Mouse (Mus musculus): Measurements from ENCODE around the gene Npnt.
A peak's percentile ranks its signal among the peaks of the same experiment; 100 is the strongest.

Npnt gene

DNA sequence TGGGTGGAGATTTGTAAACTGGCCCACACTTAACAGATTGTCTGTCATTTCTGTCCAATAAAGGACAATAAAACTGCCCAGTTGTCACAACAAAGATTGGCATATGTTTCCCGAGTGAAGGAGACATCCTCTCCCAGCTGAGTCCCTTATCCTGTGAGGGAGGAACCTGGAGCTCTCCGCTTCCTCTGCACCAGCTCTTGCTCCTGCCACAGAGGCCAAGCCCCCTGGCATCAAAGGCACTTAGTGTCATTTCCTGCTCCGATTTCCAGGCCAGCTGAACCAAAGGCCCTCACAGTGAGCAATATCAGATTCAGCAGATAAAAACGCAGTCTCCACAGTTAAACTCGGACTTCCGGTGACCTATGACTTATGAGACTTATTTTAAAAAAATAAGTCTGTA, 93.4 kb downstream of the Npnt start:
- DNase-seq (ENCODE audit: low read depth, low spot score): no peak

DNA sequence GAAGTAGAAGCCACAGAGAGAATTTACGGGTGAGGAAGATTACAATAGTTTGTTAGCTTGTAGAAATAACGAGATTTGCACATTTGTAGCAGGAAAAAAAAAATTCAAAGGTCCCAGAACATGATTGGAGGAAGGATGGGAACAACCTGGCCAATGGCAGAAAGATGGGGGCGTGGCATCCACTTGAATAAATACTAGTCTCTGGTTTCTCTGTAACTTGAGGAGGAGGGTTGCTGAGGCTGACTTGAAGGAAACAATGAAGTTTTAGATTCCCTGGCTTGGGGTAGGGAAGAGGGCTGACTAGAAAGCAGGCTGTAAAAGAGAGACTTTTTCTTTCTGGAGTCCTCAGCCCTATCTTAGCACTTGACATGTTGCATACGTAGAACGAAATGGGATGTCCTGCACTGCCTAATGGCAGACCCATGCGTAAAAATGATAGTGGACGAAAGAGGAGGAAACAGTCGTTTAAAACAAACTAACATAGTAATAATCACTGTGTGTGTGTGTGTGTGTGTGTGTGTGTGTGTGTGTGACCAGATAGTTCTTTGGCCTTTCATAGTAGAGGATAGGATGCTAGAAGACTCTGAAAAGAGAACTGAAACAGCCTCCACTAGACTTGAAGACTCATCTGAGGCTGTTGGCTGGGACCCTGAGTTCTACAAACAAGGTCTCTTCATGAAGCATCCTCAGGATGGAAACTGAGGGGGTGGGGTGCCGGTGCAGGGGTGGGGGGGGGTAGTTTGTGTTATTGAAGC, 94.5 kb downstream of the Npnt start:
- peak; percentile 29 for DNase-seq (ENCODE audit: low read depth, low spot score)

DNA sequence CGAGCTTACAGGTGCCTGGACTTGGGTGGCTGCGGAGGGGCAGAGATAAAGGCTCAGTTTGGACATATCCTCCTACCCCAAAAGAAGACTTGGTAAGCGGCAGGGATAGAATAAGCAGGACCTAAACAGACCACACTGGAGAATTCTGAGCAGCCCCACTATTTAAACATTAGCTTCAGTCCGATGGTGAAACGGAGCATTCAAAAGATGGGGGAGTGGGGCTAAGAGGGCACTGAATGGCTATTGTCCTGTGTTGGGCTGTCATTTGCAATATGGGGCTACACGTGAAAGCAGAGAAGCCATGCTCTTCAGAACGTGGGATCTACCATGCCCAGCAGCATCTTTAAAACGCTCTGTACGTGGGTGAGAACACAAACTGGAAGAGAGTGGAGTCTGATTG, 95.8 kb downstream of the Npnt start:
- no peak for DNase-seq (ENCODE audit: low read depth, low spot score)

DNA sequence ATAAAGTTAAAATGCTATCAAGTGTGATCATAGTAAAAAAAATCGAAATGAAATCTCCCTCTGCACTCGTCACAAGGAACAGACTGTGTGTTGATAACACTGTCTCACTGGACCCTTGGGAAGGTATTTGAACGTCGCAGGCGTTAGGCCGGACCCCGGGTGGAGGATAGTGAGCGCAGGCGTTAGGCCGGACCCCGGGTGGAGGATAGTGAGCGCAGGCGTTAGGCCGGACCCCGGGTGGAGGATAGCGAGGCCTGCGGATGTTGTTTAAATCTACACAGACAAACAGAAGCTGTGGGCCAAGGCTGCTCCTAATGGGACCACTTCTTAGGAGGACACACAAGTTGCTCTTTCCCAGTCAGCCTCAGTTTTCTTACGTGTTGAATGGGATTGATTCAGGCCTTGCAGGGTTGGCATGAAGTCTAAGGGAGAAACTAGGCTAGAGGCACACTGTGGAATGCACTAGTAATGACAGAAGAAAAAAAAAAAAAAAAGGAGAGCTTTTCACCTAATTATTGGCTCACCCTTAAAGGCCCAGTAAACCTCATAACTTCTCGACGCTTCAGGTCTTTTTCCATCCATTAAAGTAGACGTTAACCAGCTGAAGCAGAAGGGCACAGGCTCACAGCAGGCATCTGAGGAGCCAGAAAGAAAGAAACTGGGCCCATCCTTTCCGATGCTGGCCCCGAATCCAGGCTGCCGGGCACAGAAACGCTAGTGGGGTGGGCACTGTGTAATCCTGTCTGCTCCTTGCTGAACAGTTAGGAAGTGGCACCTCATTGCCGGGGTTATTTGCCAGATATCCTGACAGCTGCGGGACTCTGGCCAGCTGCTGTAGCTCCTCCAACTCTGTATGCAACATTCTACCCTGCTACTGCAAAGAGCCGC, 98.0 kb downstream of the Npnt start:
- DNase-seq (ENCODE audit: low read depth, low spot score): no peak

DNA sequence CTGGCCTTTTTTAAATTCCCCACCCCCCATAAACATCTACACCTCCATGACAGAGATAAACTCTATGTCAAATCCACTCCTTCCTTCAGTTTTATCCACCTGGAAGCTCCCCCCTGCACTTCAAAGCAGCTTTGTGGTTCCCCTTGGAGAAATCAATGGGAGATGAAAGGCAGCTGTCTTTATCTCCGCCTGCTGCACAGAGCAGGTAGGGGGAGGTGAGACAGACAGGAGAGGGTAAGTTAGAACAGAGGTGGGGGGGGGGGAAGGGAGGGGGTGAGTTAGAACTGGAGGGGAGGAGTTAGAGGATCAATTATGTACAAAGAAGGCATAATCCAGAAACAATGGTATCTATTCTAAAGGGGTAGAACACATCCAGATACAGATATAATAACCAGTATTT, 98.7 kb downstream of the Npnt start:
- no peak for DNase-seq (ENCODE audit: low read depth, low spot score)

DNA sequence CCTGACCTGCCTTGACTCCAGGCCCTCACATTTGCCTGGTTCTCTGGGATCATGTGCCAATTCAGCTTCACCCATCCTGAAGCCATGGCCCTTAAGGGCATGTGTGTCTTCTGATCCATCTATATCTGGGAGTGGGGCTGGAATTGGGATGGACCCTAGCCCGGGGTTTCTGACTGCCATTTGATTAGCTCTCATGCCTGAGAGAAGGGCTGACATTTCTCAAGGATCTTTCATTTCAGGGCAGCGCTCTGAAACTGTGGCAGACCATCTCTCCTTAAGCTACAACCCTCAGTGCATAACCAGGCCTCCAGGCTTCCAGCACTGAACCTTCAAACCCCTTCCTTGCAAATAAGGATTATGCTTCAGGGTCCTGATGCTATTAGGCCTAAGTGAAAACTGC, 99.7 kb downstream of the Npnt start:
- DNase-seq (ENCODE audit: low read depth, low spot score): no peak

DNA sequence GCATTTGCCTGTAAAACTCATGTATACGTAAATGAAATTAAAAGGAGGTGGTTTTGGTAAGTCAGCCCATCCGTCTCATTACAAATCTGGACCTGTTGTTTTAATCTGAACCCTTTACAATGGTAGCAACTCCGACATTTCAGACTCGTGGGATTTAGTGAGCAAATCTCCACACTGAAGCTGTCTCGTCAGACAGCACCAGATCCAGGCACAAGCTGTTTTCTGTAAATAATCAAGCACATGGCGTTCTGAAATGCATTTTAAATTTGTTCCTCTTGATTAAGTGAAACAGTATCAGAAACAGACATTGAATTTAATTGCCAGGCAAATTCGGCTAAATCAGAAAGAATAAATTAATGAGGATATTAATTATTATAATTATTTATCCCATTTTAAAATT, 100.4 kb downstream of the Npnt start:
- DNase-seq (ENCODE audit: low read depth, low spot score): no peak

DNA sequence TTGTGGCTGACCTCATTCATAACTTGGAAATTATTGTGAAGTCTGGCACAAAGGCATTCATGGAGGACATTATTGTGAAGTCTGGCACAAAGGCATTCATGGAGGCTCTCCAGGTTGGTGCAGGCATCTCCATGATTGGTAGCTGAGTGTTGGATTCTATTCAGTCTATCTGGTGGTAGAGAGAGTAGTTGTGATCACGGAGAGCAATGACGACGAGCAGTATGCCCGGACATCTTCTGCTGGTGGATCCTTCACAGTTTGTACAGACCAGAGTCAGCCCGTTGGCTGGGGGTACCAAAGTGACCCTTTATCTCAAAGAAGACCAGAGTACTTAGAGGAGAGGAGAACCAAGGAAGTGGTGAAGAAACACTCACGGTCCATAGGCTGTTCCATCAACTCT, 107.4 kb downstream of the Npnt start:
- no peak for DNase-seq (ENCODE audit: low read depth, low spot score)

DNA sequence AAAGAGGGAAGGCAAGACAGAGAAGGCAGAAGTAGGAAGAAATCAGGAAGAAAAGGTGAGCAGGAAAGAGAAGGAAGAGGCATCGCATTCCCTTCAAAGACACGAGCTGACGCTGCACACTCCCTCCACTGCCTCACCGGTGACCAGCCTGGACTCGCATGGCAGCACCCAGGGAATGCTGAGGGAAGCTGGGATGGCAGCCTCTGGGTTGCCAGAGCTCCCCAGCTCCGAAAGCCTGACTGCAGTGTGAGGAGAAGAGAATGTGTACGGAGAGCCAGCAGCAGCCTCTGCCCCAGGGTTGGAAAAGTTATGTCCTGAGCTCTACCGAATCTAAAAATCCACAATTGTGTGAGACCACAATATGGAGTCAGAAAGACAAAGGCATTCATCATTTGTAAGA, 110.6 kb downstream of the Npnt start:
- DNase-seq (ENCODE audit: low read depth, low spot score): no peak

DNA sequence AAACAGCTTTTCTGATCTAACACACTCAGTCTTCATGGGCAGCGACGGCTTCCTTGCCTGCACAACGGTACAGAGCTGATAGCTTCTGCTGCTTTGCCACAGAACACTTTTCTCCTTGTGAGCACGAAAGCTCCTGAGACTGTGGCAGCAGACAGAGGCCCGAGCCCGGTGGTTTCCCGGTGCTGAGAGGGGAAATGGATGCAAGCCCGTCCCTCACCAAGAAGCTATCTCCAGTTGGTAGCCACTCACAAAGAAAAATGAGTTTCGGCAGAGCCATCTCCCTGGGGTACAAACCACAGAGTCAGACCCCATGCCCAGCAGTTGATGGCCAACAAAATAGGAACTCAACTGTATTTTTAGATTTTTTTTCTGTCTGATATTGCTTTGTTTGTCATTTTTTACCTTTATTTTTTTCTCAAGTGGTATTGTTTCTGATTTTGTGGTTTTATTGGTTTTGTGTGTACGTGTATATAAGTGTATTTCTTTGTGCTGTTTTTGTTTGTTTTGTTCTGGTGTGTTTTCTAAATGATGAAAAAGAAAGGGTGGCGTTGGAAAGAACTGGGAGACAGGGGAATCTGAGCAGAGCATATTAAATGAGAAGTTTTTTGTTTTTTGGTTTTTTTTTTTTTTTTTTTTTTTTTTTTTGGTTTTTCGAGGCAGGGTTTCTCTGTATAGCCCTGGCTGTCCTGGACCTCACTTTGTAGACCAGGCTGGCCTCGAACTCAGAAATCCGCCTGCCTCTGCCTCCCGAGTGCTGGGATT, 111.3 kb downstream of the Npnt start:
- DNase-seq (ENCODE audit: low read depth, low spot score): no peak

DNA sequence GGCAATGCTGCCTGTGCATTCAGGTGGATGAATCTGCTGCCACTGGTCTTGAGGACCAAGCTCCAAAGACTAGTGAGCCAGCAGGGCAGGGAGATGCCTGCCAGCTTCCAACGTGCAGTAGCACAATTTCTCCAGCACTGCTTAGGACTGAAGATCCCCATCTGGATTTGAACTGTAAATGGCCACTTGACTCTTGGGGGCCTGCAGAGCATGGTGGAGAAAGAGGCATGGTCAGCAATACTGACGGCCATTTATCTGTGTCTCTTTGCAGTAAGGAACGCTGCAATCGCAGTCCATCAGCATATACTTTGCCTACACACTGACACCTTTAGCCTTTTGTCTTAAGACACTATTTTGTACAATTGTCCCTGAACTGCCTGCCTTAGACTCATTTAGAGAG, 113.0 kb downstream of the Npnt start:
- no peak for DNase-seq (ENCODE audit: low read depth, low spot score)

DNA sequence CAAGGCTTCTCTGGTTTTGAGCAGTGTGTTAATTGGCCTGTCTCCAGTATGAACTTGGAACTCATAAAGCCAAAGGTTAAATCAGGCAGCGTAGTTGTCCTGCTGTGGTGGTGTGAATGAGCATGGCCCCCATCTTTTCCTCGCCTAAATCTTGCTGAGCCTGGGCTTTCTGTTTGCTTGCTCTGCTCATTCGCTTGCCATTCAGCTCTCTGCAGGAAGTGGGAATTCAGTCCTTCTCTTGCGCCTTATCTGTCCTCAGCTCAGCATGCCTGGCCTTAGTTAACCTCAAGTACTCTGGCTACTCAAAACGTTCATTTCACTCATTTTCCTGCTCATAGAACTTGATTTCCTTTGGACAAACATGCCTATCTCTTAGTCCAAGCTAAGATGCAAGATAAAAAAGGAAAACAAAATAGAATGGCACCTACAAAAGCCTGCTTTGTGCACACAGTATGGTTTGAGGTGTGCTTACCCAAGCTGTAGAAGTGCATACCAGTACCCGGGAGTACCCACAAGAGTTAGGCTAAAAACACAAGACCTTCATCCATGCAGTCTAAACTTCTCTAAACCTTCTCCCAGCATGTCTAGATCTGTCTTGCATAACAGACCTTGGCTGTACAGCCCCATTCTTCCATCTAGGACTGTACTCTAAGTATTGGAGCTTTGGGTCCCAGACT, 114.8 kb downstream of the Npnt start:
- DNase-seq (ENCODE audit: low read depth, low spot score): no peak

All from R1 (cell line).